Mouse (Mus musculus): ENCODE data around the gene Pcna. TPM values are rescaled to one million over a fixed set of nuclear protein-coding genes. Genes with fewer than 3 reads are reported as not detected.
"Not testable (repeated sequence)": the region's sequence is repeated elsewhere in the genome, so short reads cannot be mapped to it uniquely, and the experiment has no call there.

Gene Pcna
- total RNA-seq (2022), result 10 to 100 TPM; 58.8 to 71.5 (median 65.4) TPM

DNA sequence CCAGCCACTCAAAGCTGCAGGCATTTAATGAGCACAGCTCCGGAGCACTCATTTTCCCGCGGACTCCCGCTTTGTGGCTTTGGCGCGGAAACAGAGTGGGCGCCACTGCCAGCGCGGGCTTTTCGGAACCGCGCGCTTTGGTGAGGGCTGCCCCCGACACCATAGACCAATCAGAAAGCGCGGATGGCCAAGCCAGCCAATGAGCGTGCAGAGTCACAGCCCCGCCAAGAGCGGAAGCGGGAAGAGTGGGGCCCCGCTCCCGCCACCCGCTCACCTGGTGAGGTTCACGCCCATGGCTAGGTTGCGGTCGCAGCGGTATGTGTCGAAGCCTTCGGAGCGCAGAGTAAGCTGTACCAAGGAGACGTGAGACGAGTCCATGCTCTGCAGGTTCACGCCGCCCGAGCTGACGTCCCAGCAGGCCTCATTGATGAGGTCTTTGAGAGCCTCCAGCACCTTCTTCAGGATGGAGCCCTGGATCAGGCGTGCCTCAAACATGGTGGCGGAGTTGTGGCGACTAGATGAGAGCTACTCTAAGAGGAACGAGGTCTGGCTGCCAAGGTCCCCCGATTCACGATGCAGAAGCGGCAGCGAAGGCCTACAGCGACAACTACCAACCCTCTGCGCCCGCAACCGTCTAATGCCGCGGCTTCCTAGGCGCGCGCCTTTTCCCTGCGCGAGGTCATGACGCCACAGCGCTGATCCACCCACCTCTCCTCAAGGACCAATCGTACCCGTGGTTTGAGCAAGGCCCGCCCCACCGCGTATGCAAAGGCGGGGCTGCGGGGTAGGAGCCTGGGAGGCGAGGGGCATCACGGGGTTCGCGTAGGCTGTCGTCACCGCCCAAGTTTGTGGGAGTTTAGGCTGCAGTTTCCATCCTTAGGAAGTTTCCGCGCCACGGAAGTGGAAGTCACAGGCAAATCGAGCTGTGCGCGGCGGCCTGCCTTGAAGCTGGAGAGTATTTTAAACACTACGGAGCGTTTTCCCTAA lies at the start of gene Pcna:
Gene Pcna (minus strand): TSS at position 773 of the 987 bp plus-strand sequence.
- DNase-seq, result peak; percentile 98

GRCm38 (mm10) chr2:132301436-132301835 lies 48.3 kb upstream of the Pcna start:
- DNase-seq, result no peak

- DNase-seq, result no peak
These were observed 45.1 kb upstream of the Pcna start for GRCm38 (mm10) chr2:132298250-132298649.

DNA sequence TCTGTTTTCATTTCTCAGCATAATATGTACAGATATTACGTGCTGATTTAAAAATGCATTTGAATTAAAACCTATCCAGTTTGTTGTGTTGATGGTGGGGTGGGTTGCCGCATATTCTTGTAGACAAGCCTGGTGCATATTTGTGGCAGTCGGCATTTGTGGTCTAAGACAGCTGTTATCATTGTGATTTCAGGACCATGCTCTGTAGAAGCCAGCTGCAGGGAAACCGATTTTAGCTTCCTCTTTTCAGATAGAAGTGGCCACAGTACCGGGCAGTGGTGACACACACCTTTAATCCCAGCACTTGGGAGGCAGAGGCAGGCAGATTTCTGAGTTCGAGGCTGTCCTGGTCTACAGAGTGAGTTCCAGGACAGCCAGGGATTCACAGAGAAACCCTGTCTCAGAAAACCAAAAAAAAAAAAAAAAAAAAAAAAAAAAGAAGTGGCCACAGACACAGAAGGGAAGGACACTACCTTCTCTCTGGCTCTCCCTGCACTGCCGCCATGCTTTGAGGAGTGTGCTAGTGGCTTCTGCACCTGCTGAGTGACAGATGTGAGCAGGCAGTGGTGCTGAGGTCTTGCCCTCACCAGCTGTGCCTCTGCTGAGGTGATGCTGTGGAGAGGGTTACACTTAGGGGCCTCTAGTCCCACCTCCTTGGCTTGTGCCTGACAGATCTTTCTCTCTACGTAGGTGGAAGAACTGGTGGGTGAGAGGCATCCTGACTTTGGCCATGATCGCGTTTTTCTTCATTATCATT lies 40.8 kb upstream of the Pcna start:
- no peak for DNase-seq

- no peak for DNase-seq
These were observed 39.0 kb upstream of the Pcna start for GRCm38 (mm10) chr2:132292083-132292482.

- no peak for DNase-seq
These were observed 38.2 kb upstream of the Pcna start for GRCm38 (mm10) chr2:132291265-132291664.

DNA sequence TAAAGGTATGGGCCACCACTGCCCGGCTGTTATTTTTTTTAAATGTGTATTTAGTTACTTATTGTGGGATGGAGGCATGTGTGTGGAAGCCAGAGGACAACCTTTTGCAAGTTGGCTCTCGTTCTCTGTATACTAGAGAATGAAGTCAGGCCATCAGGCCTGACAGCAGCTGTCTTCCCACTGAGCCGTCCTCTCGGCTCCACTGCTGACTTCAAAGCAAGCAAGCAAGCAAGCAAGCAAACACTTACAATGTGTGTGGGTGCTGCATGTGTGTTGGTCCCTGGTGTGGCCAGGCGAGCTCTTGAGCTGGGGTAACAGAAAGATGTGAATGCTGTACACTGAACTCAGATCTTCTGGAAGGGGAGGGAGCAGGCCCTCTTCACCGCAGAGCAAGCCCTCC lies 37.7 kb upstream of the Pcna start:
- no peak for DNase-seq

DNA sequence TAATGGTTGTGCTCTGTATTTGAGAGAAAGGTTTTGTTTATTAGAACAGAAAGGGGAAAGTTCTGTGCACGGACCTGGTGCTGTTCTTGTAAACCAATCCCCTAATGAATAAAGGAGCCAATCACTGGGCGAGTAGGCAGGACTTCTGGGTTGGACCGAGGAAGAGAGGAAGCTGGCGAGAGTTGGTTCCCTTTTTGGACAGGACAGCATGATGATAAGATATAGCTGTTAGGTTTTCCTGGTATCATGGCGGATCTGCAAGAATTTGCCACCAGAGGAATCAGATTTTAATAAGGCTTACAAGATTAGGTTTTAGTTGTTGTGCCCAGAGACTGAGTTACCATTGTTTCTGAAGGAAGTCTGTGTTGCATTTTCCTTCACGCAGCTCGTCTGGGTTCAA lies 36.1 kb upstream of the Pcna start:
- DNase-seq, result not testable (repeated sequence)

DNA sequence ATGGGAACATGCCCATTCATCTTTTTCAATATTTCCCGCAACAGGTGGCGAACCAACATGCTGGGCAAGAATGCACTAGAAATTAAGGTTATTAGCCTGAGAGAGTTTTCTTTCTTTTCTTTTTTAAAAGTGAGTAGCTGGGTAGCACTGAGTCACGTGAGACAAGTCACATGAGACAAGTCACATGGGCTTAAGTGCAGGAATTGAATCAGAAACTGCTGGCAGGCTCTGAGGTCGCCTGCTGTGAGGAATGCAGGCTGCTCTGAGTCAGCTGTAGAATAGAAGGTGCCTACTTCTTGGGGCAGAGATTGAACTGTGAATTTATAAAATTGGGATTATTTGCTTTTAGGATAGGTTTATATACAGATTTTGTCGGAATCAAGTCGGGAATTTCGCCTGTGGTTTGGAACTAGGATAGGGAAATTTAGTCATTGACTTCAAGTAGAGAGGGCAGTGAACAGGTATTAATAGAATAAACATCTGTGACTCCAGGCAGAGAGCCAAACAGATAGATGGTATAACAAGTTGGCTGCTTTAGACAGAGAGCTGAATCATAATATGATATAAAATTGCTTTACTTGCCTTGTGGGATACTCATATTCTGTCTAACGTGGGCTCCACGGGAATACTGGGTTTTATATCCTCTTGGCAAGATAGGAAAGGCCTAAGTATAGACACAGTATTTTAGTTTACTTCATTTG lies 33.4 kb upstream of the Pcna start:
- DNase-seq, result no peak

DNA sequence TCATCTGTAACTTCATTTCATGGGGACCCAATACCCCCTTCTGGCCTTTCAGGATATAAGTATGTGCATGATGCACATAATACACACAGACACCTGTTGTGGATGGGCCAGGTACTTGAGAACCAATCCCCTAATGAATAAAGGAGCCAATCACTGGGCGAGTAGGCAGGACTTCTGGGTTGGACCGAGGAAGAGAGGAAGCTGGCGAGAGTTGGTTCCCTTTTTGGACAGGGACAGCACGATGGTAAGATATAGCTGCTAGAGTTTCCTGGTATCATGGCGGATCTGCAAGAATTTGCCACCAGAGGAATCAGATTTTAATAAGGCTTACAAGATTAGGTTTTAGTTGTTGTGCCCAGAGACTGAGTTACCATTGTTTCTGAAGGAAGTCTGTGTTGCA lies 32.6 kb upstream of the Pcna start:
- not testable (repeated sequence) for DNase-seq

GRCm38 (mm10) chr2:132284492-132285139 lies 31.5 kb upstream of the Pcna start:
- DNase-seq, result peak; percentile 41

GRCm38 (mm10) chr2:132283236-132284070 lies 30.3 kb upstream of the Pcna start:
- no peak for DNase-seq

DNA sequence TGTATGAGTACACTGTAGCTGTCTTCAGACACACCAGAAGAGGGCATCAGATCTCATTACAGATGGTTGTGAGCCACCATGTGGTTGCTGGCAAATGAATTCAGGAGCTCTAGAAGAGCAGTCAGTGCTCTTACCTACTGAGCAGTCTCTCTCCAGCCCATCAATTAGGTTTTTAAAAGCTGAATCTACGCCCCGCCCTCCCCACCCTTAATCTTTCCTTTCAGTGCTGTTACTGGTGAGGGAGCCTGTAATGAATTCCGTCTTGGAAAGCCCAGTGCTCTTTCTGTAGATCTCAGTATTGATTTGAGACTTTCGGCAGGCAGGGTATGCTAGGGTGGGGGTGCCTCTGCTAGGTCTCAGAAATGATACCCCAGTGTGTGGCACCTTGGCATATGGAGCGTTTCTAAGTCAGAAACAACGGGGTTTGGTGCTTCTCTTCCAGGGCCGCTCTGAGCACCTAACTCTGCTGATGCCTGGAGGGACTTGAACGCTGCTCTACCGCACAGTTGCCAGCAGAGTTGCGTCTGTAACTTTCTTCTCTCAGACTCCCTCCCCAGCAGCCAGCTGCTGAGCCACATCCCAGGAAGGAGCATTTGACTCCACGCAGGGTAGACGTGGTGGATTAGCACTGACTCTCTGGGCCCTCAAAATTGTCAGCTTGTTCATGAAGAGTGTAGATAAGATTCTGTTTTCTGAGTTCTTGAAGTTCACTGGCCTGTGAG lies 29.5 kb upstream of the Pcna start:
- no peak for DNase-seq

DNA sequence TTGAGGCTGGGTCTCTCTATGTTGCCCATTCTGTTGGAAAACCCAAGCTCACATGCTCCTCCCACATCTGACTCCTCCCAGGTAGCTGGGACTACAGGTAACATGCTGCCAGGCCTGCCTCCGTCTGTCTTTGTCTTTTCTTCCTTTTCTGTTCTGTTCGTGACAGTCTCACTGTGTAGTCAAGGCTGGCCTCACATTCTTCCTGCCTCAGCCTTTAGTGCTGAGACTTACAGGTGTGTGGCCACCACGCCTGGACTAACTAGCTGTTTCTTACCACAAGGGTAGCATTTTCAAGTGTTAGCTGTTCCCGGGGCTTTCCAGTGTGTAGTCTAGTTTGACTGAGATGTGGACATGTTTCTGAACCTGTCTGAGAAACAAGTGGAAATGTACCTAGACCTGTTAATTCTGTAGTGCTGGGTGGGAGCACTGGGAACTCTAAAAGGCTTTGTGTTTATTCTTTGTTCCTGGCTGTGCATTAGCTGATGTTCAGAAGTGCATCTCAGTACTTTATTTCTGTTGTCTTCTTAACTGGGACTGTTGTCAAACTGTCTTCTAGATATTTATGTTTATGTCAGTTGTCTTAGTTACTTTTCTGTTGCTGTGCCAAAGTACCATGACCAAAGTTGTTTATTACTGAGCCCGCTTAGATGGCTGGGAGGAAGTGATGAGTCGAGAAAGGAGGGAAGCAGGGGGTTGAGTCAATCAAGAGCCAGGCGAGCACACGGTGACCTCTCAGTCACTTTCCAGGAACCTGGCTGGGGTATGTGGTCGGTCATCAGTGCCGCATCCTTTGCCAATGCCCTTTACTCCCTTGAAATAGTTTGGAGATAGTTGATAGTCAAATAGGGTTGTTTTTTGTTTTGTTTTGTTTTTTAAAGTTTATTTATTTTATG lies 28.7 kb upstream of the Pcna start:
- no peak for DNase-seq

DNA sequence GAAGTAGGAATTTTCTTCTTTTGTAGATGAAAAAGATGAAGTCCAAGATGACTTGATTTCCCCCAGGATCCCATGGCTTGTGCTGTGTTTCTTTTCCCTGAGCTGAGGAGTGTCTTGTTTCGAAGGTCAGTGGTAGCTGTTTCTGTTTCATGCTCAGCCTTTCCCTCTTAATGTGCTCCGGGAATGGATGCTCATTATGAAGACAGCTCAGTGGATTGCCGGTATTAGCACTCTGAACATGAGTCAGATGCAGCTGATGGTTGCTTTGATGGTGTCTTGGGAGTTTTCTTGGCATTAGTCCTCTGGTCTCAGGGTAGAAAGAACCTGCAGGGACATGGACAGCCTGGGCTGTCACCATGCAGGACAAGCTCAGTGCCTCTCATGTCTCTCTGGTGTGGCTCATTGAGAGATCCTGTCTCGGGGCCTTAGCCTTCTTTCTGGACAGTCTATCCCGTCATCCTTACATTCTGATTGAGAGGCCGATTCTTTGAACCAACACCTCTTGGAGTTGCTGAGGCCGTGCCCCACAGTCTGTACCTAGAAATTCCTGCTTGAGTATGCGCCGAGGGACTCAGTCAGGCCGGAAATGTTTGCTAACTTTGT lies 27.5 kb upstream of the Pcna start:
- no peak for DNase-seq

GRCm38 (mm10) chr2:132279978-132280377 lies 26.9 kb upstream of the Pcna start:
- DNase-seq, result no peak

GRCm38 (mm10) chr2:132279336-132279882 lies 26.3 kb upstream of the Pcna start:
- DNase-seq, result no peak

DNA sequence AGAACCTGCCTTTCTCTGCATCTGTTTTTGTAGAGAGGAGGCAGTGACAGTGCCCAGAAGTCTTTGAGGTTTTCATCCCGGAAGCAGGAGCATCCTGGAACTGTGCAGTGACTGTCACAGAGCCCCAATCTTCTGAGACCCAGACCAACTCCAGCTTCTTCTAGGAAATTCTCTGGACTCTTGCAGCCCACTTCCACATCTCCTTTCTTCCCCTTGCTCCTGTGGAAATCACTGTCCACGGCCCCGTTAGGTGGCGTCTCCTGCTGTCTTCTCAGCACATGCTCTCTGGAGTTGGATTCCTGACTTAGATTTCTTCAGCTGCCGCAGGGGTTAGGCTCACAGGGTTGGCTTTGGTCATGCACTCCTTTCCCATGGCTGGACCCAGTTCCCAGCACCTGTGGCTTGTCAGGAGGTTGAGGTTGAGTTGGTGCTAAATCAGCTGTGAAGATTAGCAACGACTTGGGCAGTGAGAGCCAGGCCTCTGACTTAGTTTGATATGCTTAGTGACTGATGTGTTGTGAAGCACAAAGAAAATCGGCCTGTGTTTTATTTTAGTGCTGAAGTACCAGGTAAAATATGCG lies 25.2 kb upstream of the Pcna start:
- DNase-seq, result no peak
